In genomic region chr11:94677607-94678145, GRCm38 (mm10) we compare ENCODE assay signal across 8 mouse cellular contexts. TPM values are rescaled to one million over a fixed set of nuclear protein-coding genes. Genes with fewer than 3 reads are reported as not detected.
DNase-seq lines count a peak whose midpoint lies in the region; ATAC-seq and TF ChIP-seq lines count a peak whose summit lies in the region.

No protein-coding gene starts in this region.

- no peak for DNase-seq in lung, embryonic 14.5 days
- no peak for DNase-seq in lung, postnatal 14 days
- no peak for DNase-seq in left cerebral cortex, adult 11 months (ENCODE audit: low spot score)
- no peak for DNase-seq in ovary, adult 18-20 months (ENCODE audit: low spot score)
- DNase-seq in spleen, postnatal 10 days (ENCODE audit: low spot score in 2 of 2) = no peak

- peak overlapping the region; percentile 88 for H3K4me2 ChIP-seq in lung, embryonic 14.5 days
- peak overlapping the region; percentile 81 for H3K4me2 ChIP-seq in limb, embryonic 12.5 days

- 29% methylated on average over 15 of the region's 15 CpGs for WGBS in lung, embryonic 14.5 days
- 26% methylated on average over 15 of the region's 15 CpGs for WGBS in limb, embryonic 12.5 days
- 20% methylated on average over 15 of the region's 15 CpGs for WGBS in olfactory bulb, adult 2 months

- no peak for TF ChIP-seq CTCF in lung, embryonic 14.5 days (IDR thresholded peaks at IDR 0.05; ENCODE audit: low read depth)
- TF ChIP-seq CTCF in embryonic fibroblast, embryonic 13.5 days (IDR thresholded peaks at IDR 0.05; ENCODE audit: borderline replicate concordance, insufficient read depth, low read length) = no peak
- TF ChIP-seq CTCF in olfactory bulb, adult 2 months (IDR thresholded peaks at IDR 0.05; ENCODE audit: insufficient read depth, low read depth, low read length) = no peak

- H3K9ac ChIP-seq in lung, embryonic 14.5 days = peak overlapping the region; percentile 95
- peak overlapping the region; percentile 94; the same call in 1 of the 2 replicates for H3K9ac ChIP-seq in limb, embryonic 12.5 days (replicated peaks)

- no peak for ATAC-seq in lung, embryonic 14.5 days (ENCODE audit: insufficient read depth)
- 0 out of 2 replicates have a peak, but pooled peaks have one; percentile 12 for ATAC-seq in limb, embryonic 12.5 days (ENCODE audit: insufficient number of reproducible peaks, insufficient read depth, low FRiP score, low TSS enrichment, low read depth)

- no peaks in the 10 kb centered on the region; the same call in 1 of the 2 replicates for H3K36me3 ChIP-seq in lung, embryonic 14.5 days (ENCODE audit: insufficient read depth)
- H3K36me3 ChIP-seq in limb, embryonic 12.5 days = peaks cover 6% of the 10 kb centered on the region; the same call in 1 of the 2 replicates

- TF ChIP-seq POLR2A in embryonic fibroblast, embryonic 13.5 days (IDR thresholded peaks at IDR 0.05; ENCODE audit: low read depth, low read length) = no peak
- TF ChIP-seq POLR2A in olfactory bulb, adult 2 months (IDR thresholded peaks at IDR 0.05; ENCODE audit: insufficient read depth, low read depth, low read length) = no peak

- H3K27ac ChIP-seq in lung, embryonic 14.5 days (ENCODE audit: low read depth) = no peak overlapping the region
- H3K27ac ChIP-seq in embryonic fibroblast, embryonic 13.5 days (ENCODE audit: insufficient read depth, low read length) = no peak overlapping the region
- H3K27ac ChIP-seq in limb, embryonic 12.5 days = peak overlapping the region; percentile 94; the same call in 1 of the 2 replicates
- H3K27ac ChIP-seq in olfactory bulb, adult 2 months (ENCODE audit: insufficient read depth, low read depth, low read length) = no peak overlapping the region

- H3K4me3 ChIP-seq in lung, embryonic 14.5 days (ENCODE audit: low read depth, low read length) = peak overlapping the region; percentile 96
- H3K4me3 ChIP-seq in embryonic fibroblast, embryonic 13.5 days (ENCODE audit: insufficient read depth, low read length) = peak overlapping the region; percentile 37
- H3K4me3 ChIP-seq in limb, embryonic 12.5 days (replicated peaks) = peak overlapping the region; percentile 94
- peak overlapping the region; percentile 88 for H3K4me3 ChIP-seq in olfactory bulb, adult 2 months (ENCODE audit: insufficient read depth, low read depth, low read length)

- no peaks in the 10 kb centered on the region for H3K9me3 ChIP-seq in lung, embryonic 14.5 days (ENCODE audit: low read depth, low read length)
- H3K9me3 ChIP-seq in limb, embryonic 12.5 days = no peaks in the 10 kb centered on the region

- H3K4me1 ChIP-seq in lung, embryonic 14.5 days (ENCODE audit: insufficient read depth) = peaks cover 5% of the 10 kb centered on the region; the same call in 1 of the 2 replicates
- no peaks in the 10 kb centered on the region for H3K4me1 ChIP-seq in embryonic fibroblast, embryonic 13.5 days (ENCODE audit: control insufficient read depth, insufficient read depth, low read length)
- peaks cover 25% of the 10 kb centered on the region for H3K4me1 ChIP-seq in limb, embryonic 12.5 days (replicated peaks)
- H3K4me1 ChIP-seq in olfactory bulb, adult 2 months (ENCODE audit: control insufficient read depth, insufficient read depth, low read length) = peaks cover 31% of the 10 kb centered on the region

- H3K27me3 ChIP-seq in lung, embryonic 14.5 days (ENCODE audit: insufficient read depth, low read length) = no peaks in the 10 kb centered on the region
- no peaks in the 10 kb centered on the region for H3K27me3 ChIP-seq in limb, embryonic 12.5 days

RNA-seq across cellular contexts. Expression of gene Xylt2, which starts 0.4 kb away (rescaled TPM):
- 25.0 and 31.5 TPM in 2 replicates for polyA plus RNA-seq in lung, embryonic 14.5 days (2014; fragmentation: Nextera tagmentation; extraction: Ambion mirVana)
- polyA plus RNA-seq in embryonic fibroblast, embryonic 13.5 days (2011; ENCODE audit: insufficient read length, low read depth, missing spikeins) = 12.9 and 16.4 TPM in 2 replicates
- polyA plus RNA-seq in limb, embryonic 12.5 days (2016; fragmentation: Nextera tagmentation; extraction: Ambion mirVana) = 24.7 and 31.9 TPM in 2 replicates
- polyA plus RNA-seq in olfactory bulb, adult 2 months (2012; ENCODE audit: insufficient read depth, insufficient read length, low replicate concordance, missing spikeins) = not detected in 2 replicates

RNA-seq across cellular contexts. Expression of gene Eme1, which starts 23.9 kb away (rescaled TPM):
- 30.0 and 35.4 TPM in 2 replicates for polyA plus RNA-seq in lung, embryonic 14.5 days (2014; fragmentation: Nextera tagmentation; extraction: Ambion mirVana)
- polyA plus RNA-seq in embryonic fibroblast, embryonic 13.5 days (2011; ENCODE audit: insufficient read length, low read depth, missing spikeins) = 8.1 and 8.9 TPM in 2 replicates
- polyA plus RNA-seq in limb, embryonic 12.5 days (2016; fragmentation: Nextera tagmentation; extraction: Ambion mirVana) = 37.1 and 42.2 TPM in 2 replicates
- not detected in 2 replicates for polyA plus RNA-seq in olfactory bulb, adult 2 months (2012; ENCODE audit: insufficient read depth, insufficient read length, low replicate concordance, missing spikeins)

RNA-seq across cellular contexts. Expression of gene Mrpl27, which starts 24.1 kb away (rescaled TPM):
- polyA plus RNA-seq in lung, embryonic 14.5 days (2014; fragmentation: Nextera tagmentation; extraction: Ambion mirVana) = 137 TPM in 2 replicates
- 49.9 and 52.0 TPM in 2 replicates for polyA plus RNA-seq in embryonic fibroblast, embryonic 13.5 days (2011; ENCODE audit: insufficient read length, low read depth, missing spikeins)
- 144 and 148 TPM in 2 replicates for polyA plus RNA-seq in limb, embryonic 12.5 days (2016; fragmentation: Nextera tagmentation; extraction: Ambion mirVana)
- polyA plus RNA-seq in olfactory bulb, adult 2 months (2012; ENCODE audit: insufficient read depth, insufficient read length, low replicate concordance, missing spikeins) = not detected in 2 replicates

RNA-seq across cellular contexts. Expression of gene Gm11541, which starts 26.6 kb away (rescaled TPM):
- 1.5 and 2.0 TPM in 2 replicates for polyA plus RNA-seq in lung, embryonic 14.5 days (2014; fragmentation: Nextera tagmentation; extraction: Ambion mirVana)
- polyA plus RNA-seq in embryonic fibroblast, embryonic 13.5 days (2011; ENCODE audit: insufficient read length, low read depth, missing spikeins) = not detected in 2 replicates
- polyA plus RNA-seq in limb, embryonic 12.5 days (2016; fragmentation: Nextera tagmentation; extraction: Ambion mirVana) = 0.13 and 0.17 TPM in 2 replicates
- polyA plus RNA-seq in olfactory bulb, adult 2 months (2012; ENCODE audit: insufficient read depth, insufficient read length, low replicate concordance, missing spikeins) = not detected in 2 replicates

RNA-seq across cellular contexts. Expression of gene Lrrc59, which starts 48.1 kb away (rescaled TPM):
- polyA plus RNA-seq in lung, embryonic 14.5 days (2014; fragmentation: Nextera tagmentation; extraction: Ambion mirVana) = 211 and 222 TPM in 2 replicates
- polyA plus RNA-seq in embryonic fibroblast, embryonic 13.5 days (2011; ENCODE audit: insufficient read length, low read depth, missing spikeins) = 227 and 243 TPM in 2 replicates
- 205 and 217 TPM in 2 replicates for polyA plus RNA-seq in limb, embryonic 12.5 days (2016; fragmentation: Nextera tagmentation; extraction: Ambion mirVana)
- polyA plus RNA-seq in olfactory bulb, adult 2 months (2012; ENCODE audit: insufficient read depth, insufficient read length, low replicate concordance, missing spikeins) = not detected in 2 replicates

Comparison
In these comparisons a context has a peak if more than half of its experiments do, and no peak if none do; other contexts are left out.
1. H3K4me3 ChIP-seq: peak in every context shown above with its lines; median percentile 96 in lung, embryonic 14.5 days; 94 in limb, embryonic 12.5 days; 88 in olfactory bulb, adult 2 months; 37 in embryonic fibroblast, embryonic 13.5 days.
2. RNA of gene Mrpl27, which starts 24.1 kb away (polyA plus RNA-seq): 144 to 148 TPM in limb, embryonic 12.5 days, 137 TPM in lung, embryonic 14.5 days and 49.9 to 52.0 TPM in embryonic fibroblast, embryonic 13.5 days; not detected in olfactory bulb, adult 2 months; every median in the first group is over 10 times any median in the second.